Mouse (Mus musculus) ES-E14 (cell line): ENCODE data around the gene Lpcat2. TPM values are rescaled to one million over a fixed set of nuclear protein-coding genes. Genes with fewer than 3 reads are reported as not detected.

Experiments used
- DNase-seq: peaks from one replicate; pipeline ENCODE4 v3.0.0-alpha.2; 2013; ENCODE audit warnings: low read depth, low spot score
- H3K27ac ChIP-seq: 2 replicates; pipeline ENCODE4 v1.5.1; 2012; ENCODE audit warnings: low read depth, mild to moderate bottlenecking, low read length, moderate library complexity, mixed read lengths; ENCODE audit not compliant: poor library complexity, insufficient read depth, severe bottlenecking
- H3K36me3 ChIP-seq: 2 replicates; pipeline ENCODE4 v1.6.1; 2012; ENCODE audit warnings: mild to moderate bottlenecking, low read length, moderate library complexity, mixed read lengths; ENCODE audit not compliant: control insufficient read depth, poor library complexity, insufficient read depth, severe bottlenecking
- H3K4me1 ChIP-seq, 2 experiments: fragments of 150-350 bp in 1 of 2; sonication (generic) in 1 of 2; 2 replicates each; pipeline ENCODE4 v1.6.1; 2012; ENCODE audit warnings: low read length in 2 of 2, mild to moderate bottlenecking in 1 of 2, mixed read lengths in 1 of 2; ENCODE audit not compliant: control insufficient read depth in 2 of 2, insufficient read depth in 2 of 2, poor library complexity in 1 of 2
- H3K4me3 ChIP-seq, 2 experiments: fragments of 150-350 bp in 1 of 2; sonication (generic) in 1 of 2; 2 replicates each; pipeline ENCODE4 v1.5.1; 2012; ENCODE audit warnings: low read length in 2 of 2, low read depth in 1 of 2, mild to moderate bottlenecking in 1 of 2, mixed read lengths in 1 of 2; ENCODE audit not compliant: insufficient read depth in 1 of 2, poor library complexity in 1 of 2, severe bottlenecking in 1 of 2
- H3K9ac ChIP-seq: 2 replicates; pipeline ENCODE4 v1.6.1; 2012; ENCODE audit warnings: low read depth, mild to moderate bottlenecking, low read length, mixed read lengths; ENCODE audit not compliant: poor library complexity, insufficient read depth, severe bottlenecking
- H3K9me3 ChIP-seq: fragments of 150-350 bp; sonication (generic); 2 replicates; pipeline ENCODE4 v1.6.1; 2012; ENCODE audit warnings: low read depth, mild to moderate bottlenecking, low read length; ENCODE audit not compliant: control insufficient read depth, insufficient read depth
- CHD2 ChIP-seq: IDR thresholded peaks from 2 replicates; pipeline ENCODE4 v1.6.1; 2014; ENCODE audit warnings: mild to moderate bottlenecking, low read depth, low read length, inconsistent platforms
- HCFC1 ChIP-seq: IDR thresholded peaks from 2 replicates; pipeline ENCODE4 v1.6.1; 2012; ENCODE audit warnings: low read length, inconsistent platforms, borderline replicate concordance; ENCODE audit not compliant: insufficient read depth
- MAFK ChIP-seq: IDR thresholded peaks from 2 replicates; pipeline ENCODE4 v1.6.1; 2014; ENCODE audit warnings: mild to moderate bottlenecking, low read depth, low read length, inconsistent platforms; ENCODE audit not compliant: insufficient read depth
- ZC3H11A ChIP-seq: IDR thresholded peaks from 2 replicates; pipeline ENCODE4 v1.6.1; 2012; ENCODE audit warnings: low read depth, mild to moderate bottlenecking, inconsistent platforms, low read length, borderline replicate concordance
- ZNF384 ChIP-seq: IDR thresholded peaks from 2 replicates; pipeline ENCODE4 v1.6.1; 2012; ENCODE audit warnings: low read depth, low read length, inconsistent platforms
- in situ Hi-C, 2 experiments: fragments of 600-800 bp; cut with MboI; formaldehyde crosslinking; loops; one replicate each; pipeline ENCODE4 v1.15.1; 2025; ENCODE audit warnings: low sequenced_read_pairs in 2 of 2, inconsistent platforms in 1 of 2; ENCODE audit not compliant: unreplicated experiment in 2 of 2
- total RNA-seq: library from RNA; depleted of rRNA; stranded (reverse); fragments of 300-350 nt; gene quantifications from 2 replicates; pipeline ENCODE4 v1.2.3, GENCODE M21; 2012

Gene Lpcat2
- total RNA-seq, 1 experiment = 1.8 TPM

GRCm38 (mm10) chr8:92928986-92929385 lies 73.8 kb downstream of the Lpcat2 start:
- no peaks in the 10 kb centered on the region for H3K4me1 ChIP-seq
- TF ChIP-seq ZC3H11A (no peak), CHD2 (no peak), ZNF384 (no peak), MAFK (no peak), HCFC1 (no peak)
- no peak overlapping the region for H3K27ac ChIP-seq
- no peak overlapping the region for H3K4me3 ChIP-seq
- no peaks in the 10 kb centered on the region for H3K36me3 ChIP-seq
- in situ Hi-C loops = no loop called here
- no peak for DNase-seq
- no peaks in the 10 kb centered on the region for H3K9me3 ChIP-seq
- H3K9ac ChIP-seq = no peak overlapping the region

GRCm38 (mm10) chr8:92938056-92938455 lies 82.9 kb downstream of the Lpcat2 start:
- H3K4me3 ChIP-seq = no peak overlapping the region
- no peak overlapping the region for H3K27ac ChIP-seq
- H3K4me1 ChIP-seq = no peaks in the 10 kb centered on the region
- TF ChIP-seq CHD2 (no peak), ZC3H11A (no peak), MAFK (no peak), HCFC1 (no peak), ZNF384 (no peak)
- DNase-seq = no peak
- no peaks in the 10 kb centered on the region for H3K36me3 ChIP-seq
- H3K9ac ChIP-seq = no peak overlapping the region
- H3K9me3 ChIP-seq = no peaks in the 10 kb centered on the region
- in situ Hi-C loops = no loop called here

GRCm38 (mm10) chr8:92949071-92949470 lies 93.9 kb downstream of the Lpcat2 start:
- in situ Hi-C loops = no loop called here
- H3K9ac ChIP-seq = no peak overlapping the region
- no peak overlapping the region for H3K4me3 ChIP-seq
- H3K36me3 ChIP-seq = no peaks in the 10 kb centered on the region
- no peaks in the 10 kb centered on the region for H3K4me1 ChIP-seq
- TF ChIP-seq ZC3H11A = no peak
- TF ChIP-seq HCFC1 = no peak
- TF ChIP-seq MAFK = no peak
- no peak for TF ChIP-seq ZNF384
- TF ChIP-seq CHD2 = no peak
- no peak overlapping the region for H3K27ac ChIP-seq
- DNase-seq = no peak
- H3K9me3 ChIP-seq = no peaks in the 10 kb centered on the region

GRCm38 (mm10) chr8:92950639-92951371 lies 95.7 kb downstream of the Lpcat2 start:
- Histone ChIP-seq H3K9me3 (no peaks in the 10 kb centered on the region), H3K4me3 (no peak overlapping the region), H3K36me3 (no peaks in the 10 kb centered on the region), H3K9ac (no peak overlapping the region), H3K4me1 (no peaks in the 10 kb centered on the region), H3K27ac (no peak overlapping the region)
- in situ Hi-C loops = no loop called here
- no peak for DNase-seq
- TF ChIP-seq HCFC1 (no peak), MAFK (no peak), ZNF384 (no peak), CHD2 (no peak), ZC3H11A (no peak)
